Mouse (Mus musculus) erythroblast, embryonic 14.5 days (primary cell): ENCODE measurements at regions not wholly inside any gene's neighbourhood (a gene's known extent, or its start where the extent isn't known, plus 50 kb on each side); places are given as distances from the start of the nearest gene placed in this dataset.

Experiments used
- H3K27me3 ChIP-seq: 2 replicates; pipeline ENCODE4 v1.6.1; 2012; ENCODE audit warnings: inconsistent platforms; ENCODE audit not compliant: control insufficient read depth
- H3K36me3 ChIP-seq: 2 replicates; pipeline ENCODE4 v1.6.1; 2012; ENCODE audit warnings: mild to moderate bottlenecking, inconsistent platforms; ENCODE audit not compliant: control insufficient read depth
- H3K4me1 ChIP-seq: 2 replicates; pipeline ENCODE4 v1.6.1; 2012; ENCODE audit warnings: inconsistent platforms; ENCODE audit not compliant: control insufficient read depth
- H3K4me3 ChIP-seq: replicated peaks from 2 replicates; pipeline ENCODE3; 2012; ENCODE audit warnings: moderate library complexity, mild to moderate bottlenecking, inconsistent platforms
- H3K9me3 ChIP-seq: 2 replicates; pipeline ENCODE4 v1.6.1; 2012; ENCODE audit warnings: low read length, inconsistent platforms, mixed read lengths; ENCODE audit not compliant: control insufficient read depth
- GATA1 ChIP-seq: IDR thresholded peaks from 2 replicates; pipeline ENCODE4 v1.6.1; 2012; ENCODE audit warnings: low read length, inconsistent platforms, mixed read lengths
- TAL1 ChIP-seq: IDR thresholded peaks from 3 replicates; pipeline ENCODE4 v1.6.1; 2012; ENCODE audit warnings: low read length, inconsistent platforms, mixed read lengths

DNA sequence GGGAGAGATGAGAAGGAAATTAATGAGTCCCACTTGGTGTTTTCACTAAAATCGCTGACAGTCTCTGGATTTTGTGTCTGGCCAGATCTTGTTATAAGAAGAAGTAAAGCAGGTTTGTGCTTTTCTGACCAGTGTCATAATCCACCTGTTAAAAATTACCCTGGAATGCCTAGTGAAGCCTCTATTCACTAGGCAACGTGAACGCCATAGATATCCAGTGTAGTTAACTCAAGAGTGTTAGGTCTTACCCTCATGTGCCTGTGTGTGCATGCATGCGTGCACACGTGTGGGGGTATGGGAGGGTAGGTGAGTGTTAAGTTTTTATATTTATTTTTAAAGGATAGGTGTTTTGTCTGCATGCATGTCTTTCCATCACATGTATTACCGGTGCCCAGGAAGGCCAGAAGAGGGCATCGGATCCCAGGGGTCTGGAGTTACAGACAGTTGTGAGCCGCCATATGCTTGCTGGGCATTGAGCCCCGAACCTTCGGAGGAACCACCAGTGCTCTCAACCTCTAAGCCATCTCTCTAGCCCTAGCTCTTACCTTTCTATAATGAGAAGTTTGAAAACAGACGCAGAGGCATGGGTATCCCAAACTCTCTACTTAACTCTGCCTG lies 107.5 kb upstream of the Plcz1 start:
- TF ChIP-seq GATA1 (no peak), TAL1 (no peak)

DNA sequence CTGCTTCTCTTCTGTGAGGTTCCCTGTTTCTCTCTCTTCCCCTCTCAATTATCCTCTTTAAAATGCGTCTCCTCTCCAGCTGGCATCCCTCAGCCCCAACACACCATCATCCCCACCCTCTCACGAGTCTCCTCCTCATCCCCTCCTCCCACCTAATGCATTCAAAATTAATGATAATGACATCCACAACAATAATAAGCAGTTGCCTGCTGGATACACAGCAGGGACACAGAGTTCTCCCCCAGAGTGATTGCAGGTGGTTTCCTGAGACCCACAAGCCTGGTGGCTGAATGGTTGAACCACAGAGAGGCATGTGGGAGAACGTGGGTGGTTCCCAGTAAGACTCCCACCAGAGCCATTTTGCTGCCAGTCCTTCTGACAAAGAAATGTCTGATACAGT lies 106.9 kb upstream of the Plcz1 start:
- H3K36me3 ChIP-seq = no peaks in the 10 kb centered on the region
- TF ChIP-seq TAL1 = no peak
- no peak for TF ChIP-seq GATA1
- H3K9me3 ChIP-seq = peaks cover 14% of the 10 kb centered on the region
- H3K4me3 ChIP-seq = no peak overlapping the region
- no peaks in the 10 kb centered on the region for H3K4me1 ChIP-seq
- no peaks in the 10 kb centered on the region for H3K27me3 ChIP-seq

More for the DNA sequence above, 107.5 kb upstream of the Plcz1 start:
- Histone ChIP-seq H3K36me3 (no peaks in the 10 kb centered on the region), H3K27me3 (no peaks in the 10 kb centered on the region), H3K4me3 (no peak overlapping the region), H3K9me3 (peaks cover 12% of the 10 kb centered on the region), H3K4me1 (no peaks in the 10 kb centered on the region)

DNA sequence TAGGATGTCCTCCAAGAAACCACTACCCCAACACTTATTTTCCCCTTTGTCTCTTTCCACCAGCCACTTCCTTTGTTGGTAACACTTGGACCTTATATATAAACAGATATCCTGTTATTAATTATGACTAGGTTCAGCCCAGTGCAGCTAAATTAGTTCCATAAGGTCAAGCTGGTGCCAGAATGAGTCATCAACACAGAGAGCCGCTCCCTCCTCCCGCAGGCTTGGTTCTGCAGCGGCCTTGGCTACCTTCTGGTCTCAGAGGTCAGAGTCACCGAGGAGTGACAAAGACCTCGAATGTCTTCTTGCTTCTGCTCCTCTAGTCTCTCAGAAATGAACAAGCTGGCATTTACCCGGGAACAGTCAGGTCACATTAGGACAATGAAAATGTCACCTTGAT lies 106.5 kb upstream of the Plcz1 start:
- no peaks in the 10 kb centered on the region for H3K36me3 ChIP-seq
- no peaks in the 10 kb centered on the region for H3K4me1 ChIP-seq
- H3K27me3 ChIP-seq = no peaks in the 10 kb centered on the region
- peaks cover 15% of the 10 kb centered on the region for H3K9me3 ChIP-seq
- TF ChIP-seq GATA1 (no peak), TAL1 (no peak)
- no peak overlapping the region for H3K4me3 ChIP-seq

DNA sequence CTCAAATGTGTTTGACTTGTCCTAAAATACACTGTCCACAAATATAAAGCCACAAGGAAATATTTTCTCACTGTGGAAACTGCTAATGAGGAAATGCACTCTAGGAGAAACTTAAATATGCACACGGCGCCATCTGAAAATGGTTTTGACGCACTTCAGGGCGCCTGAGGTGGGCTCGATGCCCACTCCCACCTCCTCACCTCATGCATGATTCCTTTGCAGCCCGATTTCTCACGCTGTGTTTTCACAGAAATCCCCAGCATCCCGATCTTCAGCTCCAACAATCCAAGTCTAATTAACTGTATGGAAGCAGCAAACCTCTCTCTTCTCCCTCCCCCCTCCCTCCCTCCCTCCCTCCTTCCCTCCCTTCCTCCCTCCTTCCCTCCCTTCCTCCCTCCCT lies 92.5 kb upstream of the Plcz1 start:
- no peaks in the 10 kb centered on the region for H3K36me3 ChIP-seq
- no peak for TF ChIP-seq GATA1
- H3K4me3 ChIP-seq = no peak overlapping the region
- peaks cover 29% of the 10 kb centered on the region for H3K9me3 ChIP-seq
- H3K4me1 ChIP-seq = no peaks in the 10 kb centered on the region
- no peaks in the 10 kb centered on the region for H3K27me3 ChIP-seq

DNA sequence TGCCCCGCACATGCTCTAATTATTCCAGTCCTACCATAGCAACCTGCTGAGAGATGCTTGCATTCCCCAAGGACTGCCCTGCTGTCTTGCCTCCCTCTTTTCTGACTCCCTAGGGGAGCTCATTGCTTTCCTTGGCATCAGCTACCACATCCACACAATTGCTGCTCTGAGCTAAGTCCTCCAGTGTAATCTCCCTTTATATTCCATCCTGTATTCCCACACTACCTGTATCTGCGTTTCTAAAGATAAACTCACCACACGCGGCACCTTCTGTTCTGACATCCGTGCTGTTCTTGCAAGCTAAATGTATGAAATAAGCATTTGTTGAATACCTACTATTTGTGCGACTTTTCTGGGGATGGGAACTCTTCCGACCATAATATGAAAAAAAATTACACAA lies 85.4 kb upstream of the Plcz1 start:
- no peaks in the 10 kb centered on the region for H3K36me3 ChIP-seq
- no peak for TF ChIP-seq GATA1
- TF ChIP-seq TAL1 = no peak
- no peaks in the 10 kb centered on the region for H3K4me1 ChIP-seq
- H3K27me3 ChIP-seq = no peaks in the 10 kb centered on the region
- H3K9me3 ChIP-seq = peaks cover 38% of the 10 kb centered on the region
- H3K4me3 ChIP-seq = no peak overlapping the region

DNA sequence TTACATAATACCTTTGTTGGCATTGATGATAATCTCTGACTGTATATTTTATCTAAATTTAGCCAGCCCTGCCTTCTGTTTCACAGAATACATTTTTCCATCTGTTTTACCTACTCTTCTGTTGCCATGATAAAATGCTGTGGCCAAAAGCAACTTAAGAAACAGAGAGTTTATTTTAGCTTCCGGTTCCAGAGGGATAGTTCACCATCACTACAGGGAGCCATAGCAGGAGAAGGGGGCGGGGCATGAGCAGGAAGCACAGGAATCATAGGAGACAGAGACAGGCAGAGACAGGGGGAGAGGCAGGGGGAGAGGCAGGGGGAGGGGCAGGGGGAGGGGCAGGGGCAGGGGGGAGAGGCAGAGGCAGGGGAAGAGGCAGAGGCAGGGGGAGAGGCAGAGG lies 72.8 kb upstream of the Plcz1 start:
- TF ChIP-seq TAL1 (no peak), GATA1 (no peak)
- H3K4me3 ChIP-seq = no peak overlapping the region
- H3K36me3 ChIP-seq = no peaks in the 10 kb centered on the region
- no peaks in the 10 kb centered on the region for H3K27me3 ChIP-seq
- no peaks in the 10 kb centered on the region for H3K4me1 ChIP-seq
- peaks cover 19% of the 10 kb centered on the region for H3K9me3 ChIP-seq

DNA sequence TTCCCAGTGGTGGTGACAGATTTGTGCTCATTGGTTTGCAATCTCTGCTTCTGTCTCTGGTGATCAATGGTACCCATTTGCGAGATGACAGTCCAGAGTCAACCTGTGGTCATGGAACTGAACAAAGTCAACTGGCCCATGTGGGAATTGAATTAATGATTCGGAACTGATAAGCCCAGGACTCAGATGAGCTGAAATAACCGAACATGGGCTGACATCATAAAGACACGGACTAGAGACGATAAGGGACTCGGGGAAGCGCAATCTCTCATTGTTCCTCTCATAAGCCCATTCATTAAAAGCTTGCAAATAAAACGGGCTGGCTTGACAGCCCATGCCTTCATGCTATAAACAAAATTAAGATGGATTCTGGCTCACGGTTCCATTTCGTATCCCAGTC lies 70.8 kb upstream of the Plcz1 start:
- H3K4me1 ChIP-seq = no peaks in the 10 kb centered on the region
- no peaks in the 10 kb centered on the region for H3K27me3 ChIP-seq
- H3K4me3 ChIP-seq = no peak overlapping the region
- TF ChIP-seq TAL1 (no peak), GATA1 (no peak)
- H3K36me3 ChIP-seq = no peaks in the 10 kb centered on the region
- H3K9me3 ChIP-seq = peaks cover 23% of the 10 kb centered on the region

DNA sequence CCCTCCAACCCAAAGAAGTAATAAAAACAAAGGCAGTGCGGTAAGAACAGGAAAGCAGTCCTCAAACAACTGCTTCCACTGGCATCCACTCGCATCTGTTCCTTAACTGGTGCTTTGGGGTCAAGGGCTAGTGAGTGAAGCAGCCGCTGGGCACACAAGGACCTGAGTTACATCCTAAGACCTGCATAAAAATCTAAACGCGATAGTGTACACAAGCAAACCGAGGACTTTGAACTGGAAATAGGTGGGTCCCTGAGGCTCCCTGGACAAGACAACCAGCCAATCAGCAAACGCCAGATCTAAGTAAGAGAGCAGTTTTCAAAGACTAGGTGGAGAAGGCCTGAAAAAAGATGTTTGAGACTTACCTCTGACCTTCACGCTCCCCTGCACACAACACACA lies 66.8 kb upstream of the Plcz1 start:
- no peaks in the 10 kb centered on the region for H3K4me1 ChIP-seq
- H3K9me3 ChIP-seq = peaks cover 36% of the 10 kb centered on the region
- no peak overlapping the region for H3K4me3 ChIP-seq
- H3K27me3 ChIP-seq = no peaks in the 10 kb centered on the region
- no peak for TF ChIP-seq TAL1
- TF ChIP-seq GATA1 = no peak
- no peaks in the 10 kb centered on the region for H3K36me3 ChIP-seq

DNA sequence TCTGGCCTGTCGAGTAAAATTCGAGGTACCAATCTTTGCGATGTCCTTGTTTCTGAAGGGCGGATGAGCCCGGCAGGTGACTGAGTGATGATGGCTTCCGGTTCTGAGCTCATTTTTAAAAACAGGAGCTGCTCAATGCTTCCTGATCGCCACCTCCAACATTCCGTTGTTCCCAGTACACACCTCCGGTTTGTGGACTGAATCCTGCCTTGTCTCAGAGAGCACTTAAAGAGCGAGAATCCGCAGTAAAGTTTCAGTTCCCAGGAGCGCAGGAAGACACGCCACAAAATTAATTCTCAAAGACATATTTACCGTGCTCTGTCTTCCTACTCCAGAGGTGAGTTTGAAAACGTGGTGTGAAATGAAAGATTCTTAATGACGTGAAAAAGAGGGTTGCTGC lies 66.4 kb upstream of the Plcz1 start:
- peaks cover 36% of the 10 kb centered on the region for H3K9me3 ChIP-seq
- no peak for TF ChIP-seq TAL1
- TF ChIP-seq GATA1 = no peak

DNA sequence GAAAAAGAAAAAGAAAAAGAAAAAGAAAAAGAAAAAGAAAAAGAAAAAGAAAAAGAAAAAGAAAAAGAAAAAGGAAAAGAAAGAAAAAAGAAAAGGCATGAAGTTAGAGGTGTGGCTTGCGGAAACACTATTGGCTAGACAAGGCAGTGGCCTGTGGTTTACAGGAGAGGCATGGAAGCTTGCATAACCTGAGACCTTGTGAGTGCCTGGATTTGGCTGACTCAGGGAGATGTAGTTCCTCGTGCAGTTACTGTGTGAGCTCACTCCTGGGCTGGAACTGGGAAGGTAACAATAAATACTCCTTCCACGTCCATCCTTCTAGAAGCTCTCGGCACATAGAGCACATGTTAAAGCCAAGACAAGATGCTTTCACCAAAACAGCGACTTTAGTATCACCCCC lies 64.9 kb upstream of the Plcz1 start:
- Histone ChIP-seq H3K4me1 (no peaks in the 10 kb centered on the region), H3K9me3 (peaks cover 31% of the 10 kb centered on the region), H3K36me3 (no peaks in the 10 kb centered on the region), H3K27me3 (no peaks in the 10 kb centered on the region), H3K4me3 (no peak overlapping the region)
- TF ChIP-seq TAL1 = no peak
- no peak for TF ChIP-seq GATA1

More for the DNA sequence above, 66.4 kb upstream of the Plcz1 start:
- H3K36me3 ChIP-seq = no peaks in the 10 kb centered on the region
- no peaks in the 10 kb centered on the region for H3K27me3 ChIP-seq
- H3K4me1 ChIP-seq = no peaks in the 10 kb centered on the region
- no peak overlapping the region for H3K4me3 ChIP-seq
